Comparison of ENCODE assay signal across 20 mouse cellular contexts in genomic region chr12:116283511-116283910, GRCm38 (mm10). TPM values are rescaled to one million over a fixed set of nuclear protein-coding genes. Genes with fewer than 3 reads are reported as not detected.
DNase-seq lines count a peak whose midpoint lies in the region; ATAC-seq lines count a peak whose summit lies in the region.
"Had no signal": no experiment of that assay in that cellular context is flagged by ENCODE, and none has a peak within 500 bp of the region (broad histone marks: within the 10 kb centered on the region; RNA-seq: fewer than 3 reads in every experiment).

No protein-coding gene starts in this region.

- no peak for ATAC-seq in midbrain, embryonic 11.5 days (ENCODE audit: low FRiP score)
- no peak for ATAC-seq in midbrain, embryonic 15.5 days (replicated peaks)
- no peak for ATAC-seq in intestine, embryonic 15.5 days
- ATAC-seq in megakaryocyte progenitor cell, adult 5-6 weeks (replicated peaks; ENCODE audit: poor library complexity), result peak; percentile 10
- ATAC-seq in hindbrain, embryonic 14.5 days (ENCODE audit: low FRiP score), result no peak
- ATAC-seq: forebrain, embryonic 13.5 days had no signal

- H3K9me3 ChIP-seq in midbrain, embryonic 11.5 days (ENCODE audit: control insufficient read depth, low read length), result no peaks in the 10 kb centered on the region
- no peaks in the 10 kb centered on the region for H3K9me3 ChIP-seq in midbrain, embryonic 15.5 days
- no peaks in the 10 kb centered on the region for H3K9me3 ChIP-seq in intestine, embryonic 15.5 days
- H3K9me3 ChIP-seq in hindbrain, embryonic 14.5 days (ENCODE audit: control insufficient read depth, low read length), result no peaks in the 10 kb centered on the region
- H3K9me3 ChIP-seq: forebrain, embryonic 13.5 days; midbrain, embryonic 10.5 days had no signal

- H3K4me3 ChIP-seq in midbrain, embryonic 11.5 days (ENCODE audit: low read depth, low read length), result no peak overlapping the region
- H3K4me3 ChIP-seq in midbrain, embryonic 15.5 days, result no peak overlapping the region
- H3K4me3 ChIP-seq in intestine, embryonic 15.5 days (replicated peaks), result no peak overlapping the region
- H3K4me3 ChIP-seq in hindbrain, embryonic 14.5 days (replicated peaks; ENCODE audit: low read length), result no peak overlapping the region
- H3K4me3 ChIP-seq: forebrain, embryonic 13.5 days; midbrain, embryonic 10.5 days had no signal

- no peaks in the 10 kb centered on the region for H3K36me3 ChIP-seq in midbrain, embryonic 11.5 days (ENCODE audit: control insufficient read depth, insufficient read depth, low read length)
- H3K36me3 ChIP-seq in midbrain, embryonic 15.5 days (replicated peaks), result no peaks in the 10 kb centered on the region
- H3K36me3 ChIP-seq in intestine, embryonic 15.5 days, result no peaks in the 10 kb centered on the region
- H3K36me3 ChIP-seq in hindbrain, embryonic 14.5 days (replicated peaks; ENCODE audit: control insufficient read depth, insufficient read depth), result no peaks in the 10 kb centered on the region
- H3K36me3 ChIP-seq: midbrain, embryonic 10.5 days had no signal

- peaks cover 3% of the 10 kb centered on the region for H3K4me1 ChIP-seq in midbrain, embryonic 11.5 days (ENCODE audit: control insufficient read depth, insufficient read depth, low read length)
- H3K4me1 ChIP-seq in midbrain, embryonic 15.5 days, result peaks cover 11% of the 10 kb centered on the region
- H3K4me1 ChIP-seq in intestine, embryonic 15.5 days (replicated peaks), result no peaks in the 10 kb centered on the region
- peaks cover 13% of the 10 kb centered on the region for H3K4me1 ChIP-seq in hindbrain, embryonic 14.5 days (replicated peaks; ENCODE audit: control insufficient read depth, insufficient read depth, low read length)

- H3K9ac ChIP-seq in midbrain, embryonic 11.5 days (ENCODE audit: low read length), result no peak overlapping the region
- H3K9ac ChIP-seq in midbrain, embryonic 15.5 days, result no peak overlapping the region
- H3K9ac ChIP-seq in intestine, embryonic 15.5 days, result no peak overlapping the region
- H3K9ac ChIP-seq in hindbrain, embryonic 14.5 days, result no peak overlapping the region
- H3K9ac ChIP-seq: forebrain, embryonic 13.5 days had no signal

- WGBS in midbrain, embryonic 11.5 days, result 90% methylated on average over 2 of the region's 2 CpGs
- WGBS in midbrain, embryonic 15.5 days, result 86% methylated on average over 2 of the region's 2 CpGs
- 74% methylated on average over 2 of the region's 2 CpGs for WGBS in intestine, embryonic 15.5 days
- WGBS in hindbrain, embryonic 14.5 days, result 89% methylated on average over 2 of the region's 2 CpGs

- H3K27me3 ChIP-seq in midbrain, embryonic 11.5 days (ENCODE audit: control insufficient read depth, insufficient read depth, low read length), result no peaks in the 10 kb centered on the region
- H3K27me3 ChIP-seq in midbrain, embryonic 15.5 days (replicated peaks), result no peaks in the 10 kb centered on the region
- no peaks in the 10 kb centered on the region for H3K27me3 ChIP-seq in intestine, embryonic 15.5 days (replicated peaks)
- no peaks in the 10 kb centered on the region for H3K27me3 ChIP-seq in hindbrain, embryonic 14.5 days (ENCODE audit: control insufficient read depth, insufficient read depth, low read length)
- H3K27me3 ChIP-seq: forebrain, embryonic 13.5 days had no signal

- DNase-seq in midbrain, embryonic 11.5 days (ENCODE audit: low spot score, missing footprints), result peak; percentile 73
- no peak for DNase-seq in ovary, adult 18-20 months (ENCODE audit: low spot score)
- no peak for DNase-seq in adrenal gland, adult (ENCODE audit: inconsistent age in 2 of 2, low spot score in 1 of 2)
- DNase-seq in hindbrain, embryonic 14.5 days (ENCODE audit: low spot score), result no peak
- DNase-seq: adrenal gland, postnatal 10 days; cerebellum, adult 8-10 months; heart, adult 11 months; kidney, postnatal 10 days; right cerebral cortex, adult 18-20 months had no signal

- no peak overlapping the region for H3K4me2 ChIP-seq in midbrain, embryonic 11.5 days
- H3K4me2 ChIP-seq in midbrain, embryonic 15.5 days, result no peak overlapping the region
- H3K4me2 ChIP-seq in intestine, embryonic 15.5 days (replicated peaks), result 0 out of 2 replicates have a peak overlapping the region, but pooled peaks have one; percentile 0
- no peak overlapping the region for H3K4me2 ChIP-seq in hindbrain, embryonic 14.5 days (replicated peaks)

- H3K27ac ChIP-seq in midbrain, embryonic 11.5 days (ENCODE audit: low read depth, low read length), result no peak overlapping the region
- no peak overlapping the region for H3K27ac ChIP-seq in midbrain, embryonic 15.5 days
- H3K27ac ChIP-seq in intestine, embryonic 15.5 days, result no peak overlapping the region
- no peak overlapping the region for H3K27ac ChIP-seq in hindbrain, embryonic 14.5 days
- H3K27ac ChIP-seq: forebrain, embryonic 13.5 days; midbrain, embryonic 10.5 days had no signal

RNA-seq across cellular contexts. Expression of gene Esyt2, which starts 2.5 kb away (rescaled TPM):
- polyA plus RNA-seq in midbrain, embryonic 11.5 days (2014; fragmentation: Nextera tagmentation; extraction: Ambion mirVana), result 17.8 and 17.9 TPM in 2 replicates
- 11.4 and 12.1 TPM in 2 replicates for polyA plus RNA-seq in midbrain, embryonic 15.5 days (2015; fragmentation: Nextera tagmentation; extraction: Ambion mirVana)
- 22.7 and 23.6 TPM in 2 replicates for polyA plus RNA-seq in intestine, embryonic 15.5 days (2015; fragmentation: Nextera tagmentation; extraction: Ambion mirVana)
- 37.6 and 41.7 TPM in 2 replicates for total RNA-seq in megakaryocyte progenitor cell, adult 5-6 weeks (2015)
- 31.6 and 47.6 TPM in 2 replicates for total RNA-seq in megakaryocyte progenitor cell, adult 5-6 weeks (2017)
- polyA plus RNA-seq in hindbrain, embryonic 14.5 days (2014; fragmentation: Nextera tagmentation; extraction: Ambion mirVana), result 17.2 and 19.1 TPM in 2 replicates

RNA-seq across cellular contexts. Expression of gene Gm11027, which starts 8.3 kb away (rescaled TPM):
- not detected in 2 replicates for polyA plus RNA-seq in midbrain, embryonic 11.5 days (2014; fragmentation: Nextera tagmentation; extraction: Ambion mirVana)
- polyA plus RNA-seq in midbrain, embryonic 15.5 days (2015; fragmentation: Nextera tagmentation; extraction: Ambion mirVana), result not detected in 2 replicates
- polyA plus RNA-seq in intestine, embryonic 15.5 days (2015; fragmentation: Nextera tagmentation; extraction: Ambion mirVana), result not detected in 2 replicates
- not detected in 2 replicates for total RNA-seq in megakaryocyte progenitor cell, adult 5-6 weeks (2015)
- total RNA-seq in megakaryocyte progenitor cell, adult 5-6 weeks (2017), result not detected in 2 replicates
- not detected in 2 replicates for polyA plus RNA-seq in hindbrain, embryonic 14.5 days (2014; fragmentation: Nextera tagmentation; extraction: Ambion mirVana)
- total RNA-seq: adrenal gland, postnatal 10 days; hematopoietic stem cell, adult 5-6 weeks; left cerebral cortex, postnatal 14 days had no signal
- polyA plus RNA-seq: embryonic facial prominence, embryonic 14.5 days; forebrain, embryonic 13.5 days; heart, embryonic 14.5 days; intestine, embryonic 14.5 days; lung, embryonic 16.5 days; midbrain, embryonic 10.5 days had no signal

RNA-seq across cellular contexts. Expression of gene Wdr60, which starts 20.7 kb away (rescaled TPM):
- 14.1 and 16.2 TPM in 2 replicates for polyA plus RNA-seq in midbrain, embryonic 11.5 days (2014; fragmentation: Nextera tagmentation; extraction: Ambion mirVana)
- 22.6 and 24.5 TPM in 2 replicates for polyA plus RNA-seq in midbrain, embryonic 15.5 days (2015; fragmentation: Nextera tagmentation; extraction: Ambion mirVana)
- polyA plus RNA-seq in intestine, embryonic 15.5 days (2015; fragmentation: Nextera tagmentation; extraction: Ambion mirVana), result 11.2 and 11.8 TPM in 2 replicates
- 3.3 and 16.3 TPM in 2 replicates for total RNA-seq in megakaryocyte progenitor cell, adult 5-6 weeks (2015)
- 5.1 and 8.4 TPM in 2 replicates for total RNA-seq in megakaryocyte progenitor cell, adult 5-6 weeks (2017)
- polyA plus RNA-seq in hindbrain, embryonic 14.5 days (2014; fragmentation: Nextera tagmentation; extraction: Ambion mirVana), result 17.9 and 18.3 TPM in 2 replicates
